Mouse (Mus musculus): ENCODE data around the gene Gm13090.

GRCm38 (mm10) chr4:151044037-151044943 lies 45.1 kb upstream of the Gm13090 start, which contains the start of gene Per3:
- TF ChIP-seq CTCF (IDR thresholded peaks at IDR 0.05; ENCODE audit: extremely low read depth, insufficient read depth, insufficient read length, insufficient replicate concordance) (no peak), POLR2A (IDR thresholded peaks at IDR 0.05; ENCODE audit: low read depth, low read length) (peak; percentile 33)
